Mouse (Mus musculus): ENCODE measurements at regions not wholly inside any gene's neighbourhood (a gene's known extent, or its start where the extent isn't known, plus 50 kb on each side); places are given as distances from the start of the nearest gene placed in this dataset.

GRCm38 (mm10) chr3:83704559-83704958 lies 61.6 kb upstream of the Sfrp2 start:
- WGBS (ENCODE audit: insufficient replicate concordance), result 64% methylated on average over 11 of the region's 11 CpGs
- Histone ChIP-seq H3K4me2 (no peak overlapping the region), H3K27ac (no peak overlapping the region), H3K4me3 (no peak overlapping the region), H3K4me1 (peaks cover 8% of the 10 kb centered on the region; the same call in 1 of the 2 replicates), H3K9ac (no peak overlapping the region), H3K36me3 (no peaks in the 10 kb centered on the region), H3K9me3 (replicated peaks) (no peaks in the 10 kb centered on the region), H3K27me3 (replicated peaks) (no peaks in the 10 kb centered on the region)
- ATAC-seq, result no peak

GRCm38 (mm10) chr3:83705253-83705652 lies 60.9 kb upstream of the Sfrp2 start:
- H3K9me3 ChIP-seq (replicated peaks), result no peaks in the 10 kb centered on the region
- no peaks in the 10 kb centered on the region for H3K27me3 ChIP-seq (replicated peaks)
- no peak overlapping the region for H3K9ac ChIP-seq
- 78% methylated on average over 6 of the region's 6 CpGs for WGBS (ENCODE audit: insufficient replicate concordance)
- H3K27ac ChIP-seq, result no peak overlapping the region
- H3K4me3 ChIP-seq, result no peak overlapping the region
- H3K4me2 ChIP-seq, result no peak overlapping the region
- no peaks in the 10 kb centered on the region for H3K36me3 ChIP-seq
- H3K4me1 ChIP-seq, result peaks cover 9% of the 10 kb centered on the region; the same call in 1 of the 2 replicates
- ATAC-seq, result no peak

GRCm38 (mm10) chr3:83706531-83707243 lies 59.4 kb upstream of the Sfrp2 start:
- Histone ChIP-seq H3K9ac (no peak overlapping the region), H3K36me3 (no peaks in the 10 kb centered on the region), H3K27me3 (replicated peaks) (no peaks in the 10 kb centered on the region), H3K4me1 (peaks cover 9% of the 10 kb centered on the region; the same call in 1 of the 2 replicates), H3K4me2 (no peak overlapping the region), H3K4me3 (no peak overlapping the region), H3K9me3 (replicated peaks) (no peaks in the 10 kb centered on the region), H3K27ac (no peak overlapping the region)
- WGBS (ENCODE audit: insufficient replicate concordance), result 17% methylated on average over 13 of the region's 13 CpGs
- 0 out of 2 replicates have a peak, but pooled peaks have one; percentile 49 for ATAC-seq

GRCm38 (mm10) chr3:83707278-83707677 lies 58.8 kb upstream of the Sfrp2 start:
- 72% methylated on average over 7 of the region's 7 CpGs for WGBS (ENCODE audit: insufficient replicate concordance)
- no peak overlapping the region for H3K27ac ChIP-seq
- H3K27me3 ChIP-seq (replicated peaks), result no peaks in the 10 kb centered on the region
- H3K36me3 ChIP-seq, result no peaks in the 10 kb centered on the region
- no peaks in the 10 kb centered on the region for H3K9me3 ChIP-seq (replicated peaks)
- H3K4me3 ChIP-seq, result no peak overlapping the region
- no peak overlapping the region for H3K4me2 ChIP-seq
- peaks cover 9% of the 10 kb centered on the region; the same call in 1 of the 2 replicates for H3K4me1 ChIP-seq
- H3K9ac ChIP-seq, result no peak overlapping the region
- no peak for ATAC-seq

DNA sequence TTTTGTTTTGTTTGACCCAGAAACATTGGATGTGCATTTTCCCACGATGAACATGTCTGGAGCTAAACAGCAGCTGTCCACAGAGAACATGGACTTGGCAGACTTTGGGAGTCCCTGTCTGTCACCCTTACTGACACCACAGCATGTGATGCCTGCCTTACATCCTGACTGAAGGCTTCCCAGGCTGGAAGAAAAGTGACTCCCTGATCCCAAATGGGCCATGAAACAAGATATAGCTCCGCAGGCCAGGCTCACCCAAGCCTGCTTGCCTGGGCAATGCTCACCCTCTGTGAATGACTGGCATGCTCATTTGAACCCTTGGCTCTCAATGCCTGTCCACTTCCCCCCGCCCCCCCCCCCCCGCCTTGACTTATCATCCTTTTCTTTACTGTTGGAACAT lies 57.1 kb upstream of the Sfrp2 start:
- Histone ChIP-seq H3K4me1 (peaks cover 9% of the 10 kb centered on the region; the same call in 1 of the 2 replicates), H3K27me3 (replicated peaks) (no peaks in the 10 kb centered on the region), H3K9ac (no peak overlapping the region), H3K36me3 (no peaks in the 10 kb centered on the region), H3K4me3 (no peak overlapping the region), H3K9me3 (replicated peaks) (no peaks in the 10 kb centered on the region), H3K27ac (no peak overlapping the region), H3K4me2 (no peak overlapping the region)
- 67% methylated on average over 4 of the region's 4 CpGs for WGBS (ENCODE audit: insufficient replicate concordance)
- ATAC-seq, result no peak

GRCm38 (mm10) chr3:83709531-83709930 lies 56.6 kb upstream of the Sfrp2 start:
- Histone ChIP-seq H3K27me3 (replicated peaks) (no peaks in the 10 kb centered on the region), H3K9ac (no peak overlapping the region), H3K27ac (no peak overlapping the region), H3K4me2 (no peak overlapping the region), H3K4me3 (no peak overlapping the region), H3K36me3 (no peaks in the 10 kb centered on the region), H3K4me1 (peaks cover 9% of the 10 kb centered on the region; the same call in 1 of the 2 replicates), H3K9me3 (replicated peaks) (no peaks in the 10 kb centered on the region)
- ATAC-seq, result peak; percentile 62; the same call in 1 of the 2 replicates
- 11% methylated on average over 1 of the region's 1 CpGs for WGBS (ENCODE audit: insufficient replicate concordance)

- Histone ChIP-seq H3K36me3 (no peaks in the 10 kb centered on the region), H3K27me3 (replicated peaks) (no peaks in the 10 kb centered on the region), H3K9ac (no peak overlapping the region), H3K4me3 (no peak overlapping the region), H3K4me2 (no peak overlapping the region), H3K9me3 (replicated peaks) (no peaks in the 10 kb centered on the region), H3K27ac (no peak overlapping the region), H3K4me1 (peaks cover 9% of the 10 kb centered on the region; the same call in 1 of the 2 replicates)
- 68% methylated on average over 10 of the region's 10 CpGs for WGBS (ENCODE audit: insufficient replicate concordance)
- ATAC-seq, result no peak
Observed at GRCm38 (mm10) chr3:83710995-83711541, 55.1 kb upstream of the Sfrp2 start.

GRCm38 (mm10) chr3:83712355-83712754 lies 53.8 kb upstream of the Sfrp2 start:
- Histone ChIP-seq H3K36me3 (no peaks in the 10 kb centered on the region), H3K27ac (no peak overlapping the region), H3K4me3 (no peak overlapping the region), H3K9ac (no peak overlapping the region), H3K4me1 (peaks cover 9% of the 10 kb centered on the region; the same call in 1 of the 2 replicates), H3K4me2 (no peak overlapping the region), H3K9me3 (replicated peaks) (no peaks in the 10 kb centered on the region), H3K27me3 (replicated peaks) (no peaks in the 10 kb centered on the region)
- ATAC-seq, result no peak
- WGBS (ENCODE audit: insufficient replicate concordance), result 56% methylated on average over 2 of the region's 2 CpGs

DNA sequence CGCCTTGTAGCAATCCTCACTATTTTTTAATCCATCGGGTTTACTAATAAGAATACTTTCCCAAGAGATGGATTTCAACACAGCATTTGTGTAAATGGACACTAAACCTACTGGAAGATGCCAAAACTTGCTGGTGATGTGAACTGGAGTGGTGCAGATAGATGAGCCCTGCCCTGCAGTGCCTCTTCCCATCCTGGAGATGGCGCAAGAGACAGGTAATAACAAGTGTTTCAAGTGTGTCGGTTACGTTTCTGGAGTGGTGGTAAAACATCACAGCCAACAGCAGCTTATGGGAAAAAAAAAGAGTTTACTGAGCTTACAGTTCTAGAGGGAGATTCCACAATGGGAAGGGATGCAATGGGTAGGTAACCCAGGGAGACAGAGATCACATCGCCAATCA lies 51.5 kb upstream of the Sfrp2 start:
- no peak overlapping the region for H3K27ac ChIP-seq
- H3K4me3 ChIP-seq, result no peak overlapping the region
- peaks cover under 1% of the 10 kb centered on the region; the same call in 1 of the 2 replicates for H3K4me1 ChIP-seq
- H3K9ac ChIP-seq, result no peak overlapping the region
- no peaks in the 10 kb centered on the region for H3K27me3 ChIP-seq (replicated peaks)
- no peak for ATAC-seq
- H3K9me3 ChIP-seq (replicated peaks), result no peaks in the 10 kb centered on the region
- WGBS (ENCODE audit: insufficient replicate concordance), result 58% methylated on average over 6 of the region's 6 CpGs
- no peak overlapping the region for H3K4me2 ChIP-seq
- no peaks in the 10 kb centered on the region for H3K36me3 ChIP-seq

Data from liver, embryonic 12.5 days (tissue).